Mouse (Mus musculus): ENCODE results near the gene Gm21874.
"Not testable (repeated sequence)": the region's sequence is repeated elsewhere in the genome, so short reads cannot be mapped to it uniquely, and the experiment has no call there.

The Gm21874 gene

GRCm38 (mm10) chrY:9416048-9416447 lies at the start of gene Gm21874:
TSS of gene Gm21874 (minus strand) at chrY:9416148.
- not testable (repeated sequence) for DNase-seq (ENCODE audit: low spot score in 2 of 2)

Data from thymus, postnatal 10 days (tissue).